Mouse (Mus musculus) T-helper 2 cell (primary cell): ENCODE data around the gene Ankrd22.

Experiments
- in situ Hi-C: fragments of 300-600 bp; cut with MboI, MseI; formaldehyde crosslinking; loops from one replicate; pipeline ENCODE4 v1.15.1; 2025; ENCODE audit warnings: high pct_unique_total_duplicates

Gene Ankrd22

GRCm38 (mm10) chr19:34096228-34096627 is 69.6 kb downstream of the Ankrd22 start:
- in situ Hi-C loops: no loop called here

- in situ Hi-C loops: no loop called here
These were observed 70.5 kb downstream of the Ankrd22 start for GRCm38 (mm10) chr19:34095381-34095780.

DNA sequence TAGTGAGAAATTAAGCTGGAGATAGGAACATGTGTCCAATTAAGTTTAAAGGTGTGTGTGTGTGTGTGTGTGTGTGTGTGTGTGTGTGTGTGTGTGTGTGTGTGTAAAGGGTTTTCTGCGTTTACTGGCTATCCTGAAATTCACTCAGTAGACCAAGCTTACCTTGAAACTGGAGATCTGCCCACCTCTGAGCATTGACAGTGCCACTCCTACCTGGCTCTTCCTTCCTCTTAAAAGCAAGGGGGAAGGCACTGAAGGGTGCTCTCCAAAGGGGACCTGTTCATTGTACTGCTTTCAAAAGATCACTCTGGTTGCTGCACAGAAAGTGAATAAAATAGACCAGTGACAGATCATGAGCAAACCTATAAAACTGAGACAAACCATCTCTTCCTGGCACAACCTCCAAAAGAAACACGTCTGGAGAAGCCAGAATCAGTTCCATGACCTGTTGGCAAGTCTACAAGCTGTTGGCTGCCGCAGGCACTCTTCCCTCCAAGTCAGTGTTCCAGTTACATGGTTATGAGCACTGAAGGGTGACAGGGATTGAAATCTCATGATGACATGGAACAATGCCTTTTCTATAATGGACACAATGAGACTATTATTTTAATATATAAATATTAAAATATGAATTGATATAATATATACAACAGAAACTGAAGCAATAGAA is 76.7 kb downstream of the Ankrd22 start:
- in situ Hi-C loops: no loop called here

DNA sequence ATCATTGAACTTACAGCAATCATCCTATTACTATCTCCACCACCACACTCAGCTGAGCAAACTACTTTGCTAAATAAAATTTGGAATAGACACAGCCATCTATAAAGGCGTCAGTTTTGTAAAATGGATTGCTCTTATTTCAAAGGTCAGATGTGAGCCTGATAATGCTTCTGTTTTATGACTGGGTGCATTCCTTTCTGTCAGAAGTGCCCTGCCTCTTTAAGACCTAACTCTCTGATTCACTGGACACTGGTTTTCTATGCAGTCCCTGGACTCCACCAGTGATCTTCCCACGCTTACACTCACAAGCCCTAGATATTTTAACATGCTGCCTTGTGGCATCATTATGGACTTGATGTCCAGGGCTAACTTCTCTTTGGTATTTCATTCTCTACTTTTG is 87.7 kb downstream of the Ankrd22 start:
- in situ Hi-C loops: no loop called here

GRCm38 (mm10) chr19:34074239-34074638 is 91.6 kb downstream of the Ankrd22 start:
- in situ Hi-C loops: no loop called here
